Mouse (Mus musculus) limb, embryonic 14.5 days (tissue): ENCODE results near the gene Nr3c2. TPM values are rescaled to one million over a fixed set of nuclear protein-coding genes. Genes with fewer than 3 reads are reported as not detected.

Experiments used
- ATAC-seq: fragments of 200-750 bp; cut with Nextera tagmentation; 2 replicates; pipeline ENCODE4 v1.8.0; 2017; ENCODE audit warnings: low read depth, moderate number of reproducible peaks, moderate TSS enrichment; ENCODE audit not compliant: low FRiP score
- DNase-seq: peaks from one replicate; pipeline ENCODE4 v3.0.0-alpha.2; 2015; ENCODE audit warnings: low spot score
- H3K27ac ChIP-seq: fragments of 300-500 bp; sonication (generic); replicated peaks from 2 replicates; pipeline ENCODE4 v1.5.1; 2014; ENCODE audit warnings: low read depth, mild to moderate bottlenecking, low read length, moderate library complexity, mixed read lengths
- H3K27me3 ChIP-seq: fragments of 300-500 bp; sonication (generic); 2 replicates; pipeline ENCODE4 v1.6.1; 2014; ENCODE audit warnings: low read length, mixed read lengths; ENCODE audit not compliant: control insufficient read depth, insufficient read depth
- H3K36me3 ChIP-seq: fragments of 300-500 bp; sonication (generic); 2 replicates; pipeline ENCODE4 v1.6.1; 2014; ENCODE audit warnings: mild to moderate bottlenecking, low read length, moderate library complexity, mixed read lengths; ENCODE audit not compliant: control insufficient read depth, insufficient read depth
- H3K4me1 ChIP-seq: fragments of 300-500 bp; sonication (generic); 2 replicates; pipeline ENCODE4 v1.6.1; 2014; ENCODE audit warnings: antibody characterized with exemption, low read length, mixed read lengths; ENCODE audit not compliant: control insufficient read depth, insufficient read depth
- H3K4me2 ChIP-seq: fragments of 300-500 bp; sonication (generic); replicated peaks from 2 replicates; pipeline ENCODE4 v1.6.1; 2014; ENCODE audit warnings: low read depth, mild to moderate bottlenecking, low read length, moderate library complexity; ENCODE audit not compliant: severe bottlenecking
- H3K4me3 ChIP-seq: fragments of 300-500 bp; sonication (generic); replicated peaks from 2 replicates; pipeline ENCODE4 v1.5.1; 2014; ENCODE audit warnings: low read length
- H3K9ac ChIP-seq: fragments of 300-500 bp; sonication (generic); 2 replicates; pipeline ENCODE4 v1.6.1; 2014; ENCODE audit warnings: mild to moderate bottlenecking, low read depth, low read length, moderate library complexity; ENCODE audit not compliant: severe bottlenecking
- H3K9me3 ChIP-seq: fragments of 300-500 bp; sonication (generic); 2 replicates; pipeline ENCODE4 v1.6.1; 2016; ENCODE audit warnings: low read length; ENCODE audit not compliant: control insufficient read depth
- POLR2A ChIP-seq: fragments of 200-500 bp; IDR thresholded peaks from 2 replicates; pipeline ENCODE4 v1.8.0; 2012; ENCODE audit warnings: inconsistent platforms, mild to moderate bottlenecking, moderate library complexity, borderline replicate concordance; ENCODE audit not compliant: insufficient read depth, insufficient read length; ENCODE audit errors: extremely low read depth
- WGBS: fragments of 180-500 bp; shearing (Covaris S2); extraction: QIAGEN DNeasy Blood & Tissue Kit; methylation state at CpG from one replicate; pipeline ENCODE4 v1.1.7; 2014; 5-methylcytosine and 5-hydroxymethylcytosine counted together
- polyA plus RNA-seq, 2 experiments: library from polyadenylated mRNA; depleted of rRNA in 1 of 2; stranded (reverse) in 1 of 2; unstranded in 1 of 2; fragments of >200 nt; fragmentation: Nextera tagmentation in 1 of 2; extraction: Ambion mirVana in 1 of 2; gene quantifications; 2 replicates each; pipeline versions ENCODE4 v1.2.1 to v1.2.3; 2012 to 2014

The Nr3c2 gene
- polyA plus RNA-seq, 2 experiments = 2.1 to 6.1 TPM

GRCm38 (mm10) chr8:77214665-77215064 lies 315.4 kb downstream of the Nr3c2 start:
- TF ChIP-seq POLR2A = no peak
- Histone ChIP-seq H3K9ac (no peak overlapping the region), H3K36me3 (no peaks in the 10 kb centered on the region), H3K4me1 (peaks cover 19% of the 10 kb centered on the region), H3K4me2 (no peak overlapping the region; the same call in 1 of the 2 replicates), H3K9me3 (no peaks in the 10 kb centered on the region), H3K27me3 (no peaks in the 10 kb centered on the region), H3K27ac (peak overlapping the region; percentile 59), H3K4me3 (no peak overlapping the region)
- peak; percentile 34; the same call in 1 of the 2 replicates for ATAC-seq
- WGBS = 40% methylated on average over 8 of the region's 8 CpGs
- peak; percentile 97 for DNase-seq

- H3K27me3 ChIP-seq = no peaks in the 10 kb centered on the region
- no peaks in the 10 kb centered on the region for H3K9me3 ChIP-seq
- ATAC-seq = no peak
- no peak overlapping the region; the same call in 1 of the 2 replicates for H3K27ac ChIP-seq
- no peak for TF ChIP-seq POLR2A
- H3K4me2 ChIP-seq = no peak overlapping the region
- 61% methylated on average over 6 of the region's 6 CpGs for WGBS
- no peak overlapping the region for H3K9ac ChIP-seq
- peaks cover 19% of the 10 kb centered on the region for H3K4me1 ChIP-seq
- no peak overlapping the region for H3K4me3 ChIP-seq
- DNase-seq = peak; percentile 57
- no peaks in the 10 kb centered on the region for H3K36me3 ChIP-seq
These were observed 315.9 kb downstream of the Nr3c2 start for GRCm38 (mm10) chr8:77215191-77215590.

GRCm38 (mm10) chr8:77223123-77223522 lies 323.9 kb downstream of the Nr3c2 start:
- 71% methylated on average over 4 of the region's 4 CpGs for WGBS
- no peak for TF ChIP-seq POLR2A
- H3K9ac ChIP-seq = no peak overlapping the region
- no peak overlapping the region for H3K4me3 ChIP-seq
- no peak overlapping the region for H3K4me2 ChIP-seq
- no peaks in the 10 kb centered on the region for H3K36me3 ChIP-seq
- DNase-seq (peak; percentile 30), ATAC-seq (no peak)
- peaks cover 4% of the 10 kb centered on the region; the same call in 1 of the 2 replicates for H3K4me1 ChIP-seq
- no peaks in the 10 kb centered on the region for H3K27me3 ChIP-seq
- no peaks in the 10 kb centered on the region for H3K9me3 ChIP-seq
- no peak overlapping the region for H3K27ac ChIP-seq

- Histone ChIP-seq H3K4me3 (no peak overlapping the region), H3K9me3 (no peaks in the 10 kb centered on the region), H3K27me3 (no peaks in the 10 kb centered on the region), H3K4me2 (no peak overlapping the region), H3K36me3 (no peaks in the 10 kb centered on the region), H3K9ac (no peak overlapping the region), H3K27ac (no peak overlapping the region), H3K4me1 (peaks cover 4% of the 10 kb centered on the region; the same call in 1 of the 2 replicates)
- DNase-seq = no peak
- no peak for TF ChIP-seq POLR2A
- ATAC-seq = no peak
- WGBS = 76% methylated on average over 5 of the region's 5 CpGs
These were observed 328.5 kb downstream of the Nr3c2 start for GRCm38 (mm10) chr8:77227742-77228141.

- ATAC-seq (no peak), DNase-seq (no peak)
- no peaks in the 10 kb centered on the region for H3K9me3 ChIP-seq
- no peak overlapping the region for H3K4me3 ChIP-seq
- no peak overlapping the region for H3K4me2 ChIP-seq
- H3K27ac ChIP-seq = no peak overlapping the region
- WGBS = 85% methylated on average over 7 of the region's 7 CpGs
- no peaks in the 10 kb centered on the region for H3K27me3 ChIP-seq
- H3K36me3 ChIP-seq = no peaks in the 10 kb centered on the region
- peaks cover 4% of the 10 kb centered on the region; the same call in 1 of the 2 replicates for H3K4me1 ChIP-seq
- H3K9ac ChIP-seq = no peak overlapping the region
- TF ChIP-seq POLR2A = no peak
These were observed 329.4 kb downstream of the Nr3c2 start for GRCm38 (mm10) chr8:77228688-77229087.

- Histone ChIP-seq H3K4me1 (peaks cover 4% of the 10 kb centered on the region; the same call in 1 of the 2 replicates), H3K27me3 (no peaks in the 10 kb centered on the region), H3K4me2 (no peak overlapping the region), H3K27ac (no peak overlapping the region), H3K4me3 (no peak overlapping the region), H3K9me3 (no peaks in the 10 kb centered on the region), H3K36me3 (no peaks in the 10 kb centered on the region), H3K9ac (no peak overlapping the region)
- no peak for DNase-seq
- no peak for TF ChIP-seq POLR2A
- no peak for ATAC-seq
- 94% methylated on average over 1 of the region's 1 CpGs for WGBS
These were observed 332.0 kb downstream of the Nr3c2 start for GRCm38 (mm10) chr8:77231211-77231610.
